Mouse (Mus musculus): Measurements from ENCODE around the gene Olfr1135. TPM values are rescaled to one million over a fixed set of nuclear protein-coding genes. Genes with fewer than 3 reads are reported as not detected.

The Olfr1135 gene
- polyA plus RNA-seq (2014; fragmentation: Nextera tagmentation; extraction: Ambion mirVana), result not detected in 2 replicates

- H3K36me3 ChIP-seq (ENCODE audit: control insufficient read depth, insufficient read depth, low read length), result no peaks in the 10 kb centered on the region
- no peaks in the 10 kb centered on the region for H3K9me3 ChIP-seq (ENCODE audit: control insufficient read depth, low read length)
- DNase-seq (ENCODE audit: low spot score, missing footprints) (no peak), ATAC-seq (ENCODE audit: low FRiP score) (no peak)
- no peaks in the 10 kb centered on the region for H3K4me1 ChIP-seq (ENCODE audit: control insufficient read depth, insufficient read depth, low read length)
- H3K9ac ChIP-seq (ENCODE audit: low read length), result no peak within 1 kb of the TSS
- no peaks in the 10 kb centered on the region for H3K27me3 ChIP-seq (ENCODE audit: control insufficient read depth, insufficient read depth, low read length)
- no peak within 1 kb of the TSS for H3K27ac ChIP-seq (ENCODE audit: low read depth, low read length)
- WGBS, result 29% methylated on average over 1 of the region's 1 CpGs
- no peak within 1 kb of the TSS for H3K4me3 ChIP-seq (ENCODE audit: low read depth, low read length)
- H3K4me2 ChIP-seq, result no peak within 1 kb of the TSS
These were observed at the start of gene Olfr1135 for GRCm38 (mm10) chr2:87673564-87673963. Olfr1135 (minus strand) TSS chr2:87673664.

- Histone ChIP-seq H3K9me3 (ENCODE audit: control insufficient read depth, low read length) (no peaks in the 10 kb centered on the region), H3K9ac (ENCODE audit: low read length) (no peak within 1 kb of the TSS), H3K27me3 (ENCODE audit: control insufficient read depth, insufficient read depth, low read length) (no peaks in the 10 kb centered on the region), H3K4me1 (ENCODE audit: control insufficient read depth, insufficient read depth, low read length) (no peaks in the 10 kb centered on the region), H3K27ac (ENCODE audit: low read depth, low read length) (no peak within 1 kb of the TSS), H3K4me2 (no peak within 1 kb of the TSS), H3K4me3 (ENCODE audit: low read depth, low read length) (no peak within 1 kb of the TSS), H3K36me3 (ENCODE audit: control insufficient read depth, insufficient read depth, low read length) (no peaks in the 10 kb centered on the region)
- ATAC-seq (ENCODE audit: low FRiP score) (no peak), DNase-seq (ENCODE audit: low spot score, missing footprints) (no peak)
These were observed 39.6 kb upstream of the Olfr1135 start, which contains the start of gene Olfr1137 for GRCm38 (mm10) chr2:87713079-87713478. Olfr1137 (minus strand) TSS chr2:87713179.

DNA sequence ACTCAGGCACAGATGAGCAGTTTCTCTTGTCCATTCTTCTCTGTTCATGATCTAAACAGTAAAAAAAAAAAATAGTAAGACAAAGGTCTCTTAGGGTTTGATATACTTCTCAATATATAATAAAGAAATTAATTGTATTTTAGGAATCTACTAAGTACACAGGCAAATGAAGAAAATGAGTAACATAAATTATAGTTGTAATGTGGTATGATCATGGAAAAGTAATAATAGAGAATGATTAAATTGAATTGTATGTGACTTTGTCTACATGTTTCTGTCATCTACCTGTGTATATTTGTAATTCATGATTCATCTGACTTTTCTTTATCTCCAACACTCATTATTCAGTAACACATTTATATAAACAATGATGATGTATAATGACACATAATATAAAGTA lies 20.4 kb upstream of the Olfr1135 start, which contains the start of gene Olfr1136:
TSS of gene Olfr1136 (minus strand) at position 101 of the 400 bp plus-strand sequence.
- no peak within 1 kb of the TSS for H3K4me3 ChIP-seq (ENCODE audit: low read depth, low read length)

DNA sequence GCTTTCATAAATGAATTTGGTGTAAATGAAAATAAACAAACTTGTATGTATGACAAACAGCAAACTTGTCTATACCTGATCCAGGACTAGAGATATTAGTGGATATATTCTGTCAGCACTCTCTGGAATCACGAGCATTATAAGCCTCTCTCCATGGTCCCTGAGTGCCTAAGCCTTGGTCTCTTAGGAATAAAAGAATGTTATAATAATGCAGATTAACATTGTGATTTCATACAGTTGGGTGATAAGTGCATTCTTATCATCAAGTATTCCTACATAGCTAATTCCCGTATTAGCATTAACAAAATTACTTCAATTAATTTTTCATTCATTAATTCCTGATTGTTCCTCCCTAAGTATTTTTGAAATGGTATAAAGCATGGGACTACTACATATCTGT lies 15.1 kb downstream of the Olfr1135 start, which contains the start of gene Olfr1134:
TSS of gene Olfr1134 (minus strand) at position 101 of the 400 bp plus-strand sequence.
- no peak for ATAC-seq (ENCODE audit: low FRiP score)
- Histone ChIP-seq H3K36me3 (ENCODE audit: control insufficient read depth, insufficient read depth, low read length) (no peaks in the 10 kb centered on the region), H3K4me2 (no peak within 1 kb of the TSS), H3K9me3 (ENCODE audit: control insufficient read depth, low read length) (no peaks in the 10 kb centered on the region), H3K27me3 (ENCODE audit: control insufficient read depth, insufficient read depth, low read length) (no peaks in the 10 kb centered on the region), H3K4me3 (ENCODE audit: low read depth, low read length) (no peak within 1 kb of the TSS), H3K9ac (ENCODE audit: low read length) (no peak within 1 kb of the TSS), H3K27ac (ENCODE audit: low read depth, low read length) (no peak within 1 kb of the TSS), H3K4me1 (ENCODE audit: control insufficient read depth, insufficient read depth, low read length) (no peaks in the 10 kb centered on the region)
- no peak for DNase-seq (ENCODE audit: low spot score, missing footprints)
- WGBS, result 91% methylated on average over 2 of the region's 2 CpGs

More for the DNA sequence above, 20.4 kb upstream of the Olfr1135 start, which contains the start of gene Olfr1136:
- no peaks in the 10 kb centered on the region for H3K36me3 ChIP-seq (ENCODE audit: control insufficient read depth, insufficient read depth, low read length)
- H3K4me1 ChIP-seq (ENCODE audit: control insufficient read depth, insufficient read depth, low read length), result no peaks in the 10 kb centered on the region
- no peak within 1 kb of the TSS for H3K4me2 ChIP-seq
- H3K9me3 ChIP-seq (ENCODE audit: control insufficient read depth, low read length), result no peaks in the 10 kb centered on the region
- ATAC-seq (ENCODE audit: low FRiP score), result no peak
- no peak within 1 kb of the TSS for H3K27ac ChIP-seq (ENCODE audit: low read depth, low read length)
- no peaks in the 10 kb centered on the region for H3K27me3 ChIP-seq (ENCODE audit: control insufficient read depth, insufficient read depth, low read length)
- no peak for DNase-seq (ENCODE audit: low spot score, missing footprints)
- H3K9ac ChIP-seq (ENCODE audit: low read length), result no peak within 1 kb of the TSS

- H3K4me2 ChIP-seq, result no peak within 1 kb of the TSS
- no peak within 1 kb of the TSS for H3K9ac ChIP-seq (ENCODE audit: low read length)
- no peak for DNase-seq (ENCODE audit: low spot score, missing footprints)
- H3K4me1 ChIP-seq (ENCODE audit: control insufficient read depth, insufficient read depth, low read length), result no peaks in the 10 kb centered on the region
- H3K27ac ChIP-seq (ENCODE audit: low read depth, low read length), result no peak within 1 kb of the TSS
- no peak for ATAC-seq (ENCODE audit: low FRiP score)
- H3K36me3 ChIP-seq (ENCODE audit: control insufficient read depth, insufficient read depth, low read length), result no peaks in the 10 kb centered on the region
- H3K27me3 ChIP-seq (ENCODE audit: control insufficient read depth, insufficient read depth, low read length), result no peaks in the 10 kb centered on the region
- no peak within 1 kb of the TSS for H3K4me3 ChIP-seq (ENCODE audit: low read depth, low read length)
- H3K9me3 ChIP-seq (ENCODE audit: control insufficient read depth, low read length), result no peaks in the 10 kb centered on the region
These were observed 26.2 kb downstream of the Olfr1135 start, which contains the start of gene Olfr1133 for GRCm38 (mm10) chr2:87647274-87647673. Olfr1133 (minus strand) TSS chr2:87647374.

GRCm38 (mm10) chr2:87642441-87642840 lies 31.0 kb downstream of the Olfr1135 start:
- ATAC-seq (ENCODE audit: low FRiP score) (no peak), DNase-seq (ENCODE audit: low spot score, missing footprints) (no peak)
- Histone ChIP-seq H3K4me3 (ENCODE audit: low read depth, low read length) (no peak overlapping the region), H3K36me3 (ENCODE audit: control insufficient read depth, insufficient read depth, low read length) (no peaks in the 10 kb centered on the region), H3K9me3 (ENCODE audit: control insufficient read depth, low read length) (no peaks in the 10 kb centered on the region), H3K4me2 (no peak overlapping the region), H3K27ac (ENCODE audit: low read depth, low read length) (no peak overlapping the region), H3K27me3 (ENCODE audit: control insufficient read depth, insufficient read depth, low read length) (no peaks in the 10 kb centered on the region), H3K4me1 (ENCODE audit: control insufficient read depth, insufficient read depth, low read length) (no peaks in the 10 kb centered on the region), H3K9ac (ENCODE audit: low read length) (no peak overlapping the region)

DNA sequence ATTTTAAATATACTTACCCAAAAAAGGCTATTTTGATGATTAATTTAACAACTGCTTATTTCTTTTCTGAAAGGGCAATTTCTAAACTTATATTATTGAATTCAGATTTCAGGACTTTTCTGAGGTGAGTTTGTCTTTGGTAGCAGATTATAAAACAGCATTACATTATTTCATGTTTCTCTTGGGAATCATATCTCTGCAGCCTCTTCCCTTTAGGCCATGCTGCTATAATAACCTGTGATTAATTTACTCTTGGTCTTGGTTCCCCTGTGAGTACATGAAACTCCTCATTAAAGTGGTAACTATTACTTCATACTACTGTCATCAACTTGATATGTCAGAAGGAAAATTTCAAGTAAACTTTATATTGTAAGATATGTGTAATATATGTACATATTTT lies 36.0 kb downstream of the Olfr1135 start, which contains the start of gene Olfr1132:
TSS of gene Olfr1132 (minus strand) at position 101 of the 400 bp plus-strand sequence.
- no peaks in the 10 kb centered on the region for H3K4me1 ChIP-seq (ENCODE audit: control insufficient read depth, insufficient read depth, low read length)
- ATAC-seq (ENCODE audit: low FRiP score), result no peak
- no peaks in the 10 kb centered on the region for H3K27me3 ChIP-seq (ENCODE audit: control insufficient read depth, insufficient read depth, low read length)
- no peak within 1 kb of the TSS for H3K9ac ChIP-seq (ENCODE audit: low read length)
- H3K4me3 ChIP-seq (ENCODE audit: low read depth, low read length), result no peak within 1 kb of the TSS
- H3K4me2 ChIP-seq, result no peak within 1 kb of the TSS
- H3K9me3 ChIP-seq (ENCODE audit: control insufficient read depth, low read length), result no peaks in the 10 kb centered on the region
- H3K36me3 ChIP-seq (ENCODE audit: control insufficient read depth, insufficient read depth, low read length), result no peaks in the 10 kb centered on the region
- DNase-seq (ENCODE audit: low spot score, missing footprints), result no peak
- H3K27ac ChIP-seq (ENCODE audit: low read depth, low read length), result no peak within 1 kb of the TSS

DNA sequence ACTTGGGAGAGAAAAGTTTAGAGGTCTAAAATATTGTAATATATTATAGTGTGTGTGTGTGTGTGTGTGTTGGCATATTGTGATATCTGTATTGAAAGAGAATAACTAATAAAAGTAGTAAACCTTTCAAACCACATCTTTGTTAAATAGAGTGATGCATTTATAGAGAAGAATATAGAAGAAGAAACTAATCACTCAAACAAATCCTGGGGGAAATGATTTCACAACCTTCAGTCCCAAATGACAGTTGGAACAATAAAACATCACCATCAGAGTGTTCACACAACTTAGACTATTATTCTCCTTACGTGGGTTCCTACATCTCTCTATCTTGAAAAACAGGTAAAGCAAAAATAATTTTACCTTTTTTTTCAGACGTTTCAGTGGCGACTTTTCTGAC lies 46.7 kb downstream of the Olfr1135 start, which contains the start of gene Olfr1131:
TSS of gene Olfr1131 (plus strand) at position 301 of the 400 bp plus-strand sequence.
- H3K9me3 ChIP-seq (ENCODE audit: control insufficient read depth, low read length), result no peaks in the 10 kb centered on the region
- no peak within 1 kb of the TSS for H3K4me2 ChIP-seq
- H3K27me3 ChIP-seq (ENCODE audit: control insufficient read depth, insufficient read depth, low read length), result no peaks in the 10 kb centered on the region
- WGBS, result 69% methylated on average over 3 of the region's 3 CpGs
- no peaks in the 10 kb centered on the region for H3K4me1 ChIP-seq (ENCODE audit: control insufficient read depth, insufficient read depth, low read length)
- H3K4me3 ChIP-seq (ENCODE audit: low read depth, low read length), result no peak within 1 kb of the TSS
- no peaks in the 10 kb centered on the region for H3K36me3 ChIP-seq (ENCODE audit: control insufficient read depth, insufficient read depth, low read length)
- no peak for ATAC-seq (ENCODE audit: low FRiP score)
- H3K9ac ChIP-seq (ENCODE audit: low read length), result no peak within 1 kb of the TSS
- H3K27ac ChIP-seq (ENCODE audit: low read depth, low read length), result no peak within 1 kb of the TSS
- DNase-seq (ENCODE audit: low spot score, missing footprints), result no peak
